Mouse (Mus musculus) natural killer cell, adult 2 months (primary cell): ENCODE measurements around the gene Faap24.

ENCODE experiments used
- DNase-seq, 2 experiments: peaks; one replicate each; pipeline ENCODE4 v3.0.0; 2022; ENCODE audit warnings: low spot score in 2 of 2

Gene Faap24

DNA sequence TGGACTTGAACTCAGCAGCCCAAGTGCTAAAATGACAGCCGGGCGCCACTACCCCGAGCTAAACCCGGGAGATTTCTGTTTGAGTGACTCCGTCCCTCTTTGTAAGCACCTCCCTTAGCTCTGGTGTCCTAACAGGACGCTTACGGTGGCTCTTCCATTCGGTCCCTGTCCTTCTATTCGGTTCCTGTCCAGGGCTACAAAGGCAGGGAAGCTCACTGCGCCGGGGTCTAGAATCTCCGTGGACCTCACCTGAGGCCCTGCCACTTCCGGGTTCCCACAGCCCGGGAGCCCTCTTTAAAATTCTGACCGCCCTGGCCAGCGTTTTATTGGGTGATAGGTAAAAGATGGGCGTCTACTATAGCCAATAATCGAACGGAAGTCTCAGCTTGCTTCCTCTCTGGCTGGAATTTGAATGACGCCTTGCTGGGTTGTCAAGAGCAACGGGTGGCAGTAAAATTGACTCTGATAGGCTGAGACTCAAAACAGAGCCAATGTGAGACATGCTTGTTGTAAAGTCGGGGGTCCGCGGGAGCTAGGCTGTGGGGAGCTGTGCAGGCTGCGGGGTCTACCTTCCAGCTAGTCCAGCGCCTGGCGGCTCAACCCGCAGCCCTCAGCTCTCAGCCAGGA lies at the start of gene Faap24, which contains the start of gene Cep89:
Faap24 (minus strand) TSS at position 295 of the 627 bp plus-strand sequence.
Cep89 (plus strand) TSS at position 494 of the 627 bp plus-strand sequence.
- DNase-seq, result peak; percentile 97 to 98

DNA sequence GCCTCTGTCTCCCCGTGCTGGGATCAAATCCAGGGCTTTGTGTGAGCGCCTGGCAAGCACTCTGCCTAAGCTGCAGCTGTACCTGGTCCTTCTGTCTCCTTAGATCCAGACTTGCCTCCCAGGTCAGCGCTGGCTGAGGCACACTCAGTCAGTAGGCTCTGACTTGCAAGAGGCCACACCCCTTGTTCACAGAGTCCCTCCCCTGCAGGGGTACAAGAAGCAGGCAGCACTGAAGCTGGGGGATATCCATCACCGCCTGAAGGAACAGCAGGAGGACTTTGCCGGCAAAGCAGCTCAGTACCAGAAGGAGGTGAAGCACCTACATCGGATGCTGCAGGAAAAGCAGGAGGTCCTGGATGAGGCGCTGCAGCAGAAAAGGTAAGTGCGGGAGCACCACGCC lies 38.6 kb upstream of the Faap24 start:
- DNase-seq, result no peak

DNA sequence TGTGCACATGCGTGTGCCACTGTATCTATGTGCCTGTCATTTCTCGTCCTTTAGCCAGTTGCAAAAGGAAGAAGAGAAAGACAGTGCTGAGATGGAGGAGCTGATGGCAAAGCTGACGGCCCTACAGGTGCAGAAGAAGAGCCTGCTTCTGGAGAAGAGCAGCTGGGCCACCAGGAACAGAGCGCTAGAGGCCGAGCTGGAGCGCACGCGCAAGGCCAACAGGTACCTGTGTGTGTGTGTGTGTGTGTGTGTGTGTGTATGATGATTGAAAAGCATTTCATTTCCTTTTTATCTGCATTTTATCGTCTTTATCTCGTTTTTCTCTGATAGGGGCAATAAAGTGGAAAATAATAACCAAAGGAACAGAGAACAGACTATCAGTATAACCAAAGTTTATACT lies 31.5 kb upstream of the Faap24 start:
- DNase-seq, result no peak

DNA sequence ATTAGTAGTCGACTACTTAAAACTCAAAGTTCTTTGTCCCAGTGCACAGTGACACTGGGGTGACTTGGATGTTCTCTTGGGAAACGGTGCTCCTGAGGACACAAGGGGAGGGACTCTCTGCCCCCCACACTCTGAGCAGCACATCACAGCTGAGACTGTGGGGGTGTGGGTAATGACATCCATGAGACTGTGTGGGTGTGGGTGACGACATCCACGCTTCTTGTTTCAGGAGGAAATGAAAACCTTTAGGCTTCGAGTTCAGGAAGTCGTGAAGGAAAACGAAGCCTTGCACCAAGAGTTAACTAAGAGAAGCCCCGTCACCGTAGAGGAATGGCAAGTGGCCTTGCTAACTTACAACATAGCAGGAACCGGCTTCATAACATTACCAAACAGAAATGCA lies 26.4 kb upstream of the Faap24 start:
- DNase-seq, result no peak

DNA sequence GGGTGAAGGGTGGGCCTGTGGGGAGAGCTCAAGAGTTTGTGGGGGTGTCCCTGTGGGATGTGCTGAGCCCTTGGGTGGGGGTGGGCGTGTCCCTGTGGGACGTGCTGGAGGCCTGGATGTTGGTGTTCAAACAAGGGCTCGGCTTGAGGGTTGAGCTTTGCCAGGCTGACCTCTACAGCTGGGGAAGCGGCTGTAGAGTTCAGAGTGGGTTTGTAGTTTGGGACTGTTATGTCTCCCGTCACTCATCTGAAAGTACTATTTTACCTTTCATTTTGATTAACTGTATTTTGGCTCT lies 20.0 kb upstream of the Faap24 start:
- DNase-seq, result no peak

DNA sequence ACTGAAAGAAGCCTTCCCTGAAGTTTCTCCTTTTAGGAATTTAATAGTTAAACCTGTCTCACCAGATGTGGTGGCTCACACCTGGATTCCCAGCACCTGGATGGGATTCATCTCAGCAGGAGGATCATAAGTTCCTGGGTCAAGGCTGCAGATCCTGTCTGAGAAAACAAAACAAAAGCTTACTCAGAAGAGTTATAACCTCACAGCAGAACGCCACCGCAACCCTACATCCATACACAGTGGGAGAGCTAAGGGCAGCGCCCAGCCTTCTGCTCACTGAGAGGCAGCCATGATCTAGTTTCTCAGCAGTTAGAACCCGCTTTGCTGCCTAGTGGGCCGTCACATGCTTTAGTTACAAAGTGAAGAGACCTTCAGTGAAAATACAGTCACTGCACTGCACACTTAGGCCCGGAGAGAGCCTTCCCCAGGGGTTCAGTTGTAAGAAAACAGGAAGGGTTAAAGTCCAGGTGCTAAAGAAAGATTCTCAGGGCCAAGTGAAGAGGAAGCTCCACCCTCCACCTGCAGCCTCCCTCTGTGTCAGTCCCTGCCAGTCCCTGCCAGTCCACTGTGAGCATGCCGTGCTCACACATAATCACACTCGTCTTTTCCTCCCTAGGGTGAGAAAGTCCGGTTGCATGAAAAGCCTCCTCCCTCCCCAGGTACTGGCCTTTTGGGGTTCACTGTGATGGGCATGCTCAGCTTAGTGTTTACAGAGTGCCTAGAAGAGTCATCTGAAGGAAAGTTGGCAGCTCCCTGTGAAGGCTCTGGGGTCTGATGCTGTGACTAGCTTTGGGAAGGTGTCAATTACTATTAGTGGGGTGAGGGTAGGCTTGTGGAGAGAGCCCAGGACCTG lies 19.4 kb upstream of the Faap24 start:
- DNase-seq, result no peak

DNA sequence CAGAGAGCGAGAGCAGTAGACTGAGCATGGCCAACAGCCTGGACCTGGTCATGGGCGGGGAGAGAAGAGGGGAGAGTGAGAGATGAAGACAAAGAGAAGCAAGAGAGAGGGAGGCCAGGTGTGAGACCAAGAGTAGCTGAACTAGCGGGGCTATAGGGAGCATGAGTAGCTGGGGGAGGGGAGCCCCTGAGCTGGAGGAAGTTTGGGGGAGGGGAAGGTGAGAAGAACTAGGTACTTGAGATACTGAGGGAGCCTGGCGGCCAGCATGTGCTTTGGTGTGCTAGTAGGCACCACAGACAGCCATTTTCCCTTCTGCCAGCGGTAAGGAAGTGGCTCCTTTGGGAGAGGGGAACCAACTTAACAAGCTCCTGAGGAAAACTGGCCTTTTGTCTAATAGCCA lies 18.6 kb upstream of the Faap24 start:
- no peak for DNase-seq

DNA sequence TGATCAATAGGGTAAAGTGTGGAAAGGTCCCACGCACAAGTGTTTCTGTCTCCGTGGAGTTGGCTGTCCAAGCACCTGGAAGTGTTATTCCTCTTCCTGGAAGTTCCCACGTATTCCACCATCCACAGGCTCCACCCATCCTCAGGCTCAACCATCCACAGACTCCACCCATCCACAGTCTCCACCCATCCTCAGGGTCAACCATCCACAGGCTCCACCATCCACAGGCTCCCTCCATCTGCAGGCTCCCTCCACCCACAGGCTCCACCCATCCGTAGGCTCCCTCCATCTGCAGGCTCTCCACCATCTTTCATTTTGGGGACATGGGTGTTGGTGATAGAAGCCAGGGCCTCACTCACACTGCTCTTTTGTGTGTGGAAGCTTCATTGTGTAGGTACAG lies 4.5 kb upstream of the Faap24 start:
- DNase-seq, result no peak

DNA sequence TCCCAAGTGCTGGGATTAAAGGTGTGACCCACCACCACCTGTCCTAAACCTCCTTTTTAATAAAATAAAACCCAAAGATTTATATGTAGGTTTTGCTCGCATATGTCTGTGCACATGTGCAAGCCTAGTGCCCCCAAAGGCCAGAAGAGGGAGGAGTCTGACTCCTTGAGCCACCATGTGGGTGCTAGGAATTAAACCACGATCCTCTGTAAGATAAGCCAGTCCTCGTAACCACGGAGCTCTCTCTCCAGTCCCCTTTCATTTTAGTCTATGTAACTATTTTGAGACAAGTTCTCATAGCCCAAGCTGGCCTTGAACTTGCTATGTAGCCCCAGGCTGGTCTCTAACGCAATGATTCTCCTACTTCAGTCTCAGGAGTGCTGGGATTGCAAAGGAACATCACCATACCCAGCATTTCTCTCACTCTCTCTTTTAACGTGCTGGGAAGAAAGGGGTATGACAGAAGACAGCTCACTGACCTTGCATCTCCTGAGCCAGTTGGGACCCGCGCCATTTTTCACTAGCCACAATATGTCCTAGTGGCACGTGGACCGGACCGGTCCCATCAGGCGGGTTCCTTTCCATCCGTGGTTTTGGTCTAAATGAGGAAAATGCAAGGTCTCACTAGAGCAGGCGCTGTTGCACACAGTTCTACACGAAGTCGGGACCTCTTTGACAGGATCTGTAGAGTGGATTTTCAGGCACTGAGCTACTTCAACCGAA lies 741 bp downstream of the Faap24 start:
- peak in 1 of 2 experiments; percentile 13 for DNase-seq

DNA sequence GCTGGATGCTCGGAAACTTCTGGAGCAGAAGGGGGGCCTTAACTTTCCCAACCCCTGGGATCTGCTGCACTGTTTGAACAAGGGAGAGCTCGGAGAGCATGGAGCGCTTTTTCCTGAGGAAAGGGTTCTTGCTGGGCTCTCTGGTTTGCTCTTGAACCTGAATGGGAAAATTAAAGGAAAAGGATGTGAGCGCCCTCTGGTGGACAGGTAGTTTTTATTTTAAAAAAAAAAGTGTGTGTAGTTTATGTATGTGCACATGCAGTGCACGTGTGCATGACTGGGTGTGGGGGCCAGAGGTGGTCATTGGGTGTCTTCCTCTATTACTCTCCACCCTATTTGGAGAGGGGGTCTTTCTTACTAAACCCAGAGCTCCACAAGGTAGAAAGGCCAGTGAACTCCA lies 3.7 kb downstream of the Faap24 start:
- DNase-seq, result no peak

DNA sequence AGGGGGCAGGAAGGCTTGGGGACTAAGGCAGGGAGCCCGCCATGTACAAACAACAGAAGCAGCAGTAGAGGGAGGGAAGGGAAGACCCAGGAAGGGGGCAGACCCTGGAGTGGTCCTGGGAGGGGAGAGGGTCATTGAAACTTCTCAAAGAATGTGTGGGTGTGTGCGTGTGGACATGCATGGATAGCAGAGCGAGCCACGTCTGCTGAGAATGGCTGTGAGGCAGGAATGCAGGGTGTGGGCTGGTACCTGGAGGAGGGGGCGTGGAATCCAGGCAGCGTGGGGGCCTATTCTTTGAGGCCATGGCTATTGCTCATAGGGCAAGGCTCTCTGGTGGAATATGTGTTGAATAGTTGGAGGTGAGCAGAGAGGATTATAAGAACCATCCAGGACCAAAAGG lies 7.9 kb downstream of the Faap24 start:
- DNase-seq, result no peak

DNA sequence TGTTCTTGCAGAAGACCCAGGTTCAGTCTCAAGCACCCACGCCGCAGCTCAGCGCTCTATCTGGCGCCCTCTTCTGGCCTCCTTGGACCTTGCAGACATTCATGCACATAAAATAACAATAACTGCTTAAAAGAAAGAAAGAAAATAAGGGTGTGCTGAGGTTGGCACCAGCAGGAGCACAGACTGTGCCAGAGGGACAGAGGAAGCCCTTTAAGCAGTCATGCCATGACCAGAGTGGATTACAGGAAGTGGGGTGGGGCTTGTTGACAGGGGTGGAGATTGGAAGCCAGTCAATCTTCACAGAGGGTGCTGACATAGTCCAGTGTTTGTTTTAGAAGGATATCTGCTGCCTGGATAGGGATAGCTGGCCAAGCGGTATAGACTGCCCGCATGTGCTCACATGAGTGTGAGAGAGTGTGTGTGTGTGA lies 10.1 kb downstream of the Faap24 start:
- DNase-seq, result peak in 1 of 2 experiments; percentile 13

DNA sequence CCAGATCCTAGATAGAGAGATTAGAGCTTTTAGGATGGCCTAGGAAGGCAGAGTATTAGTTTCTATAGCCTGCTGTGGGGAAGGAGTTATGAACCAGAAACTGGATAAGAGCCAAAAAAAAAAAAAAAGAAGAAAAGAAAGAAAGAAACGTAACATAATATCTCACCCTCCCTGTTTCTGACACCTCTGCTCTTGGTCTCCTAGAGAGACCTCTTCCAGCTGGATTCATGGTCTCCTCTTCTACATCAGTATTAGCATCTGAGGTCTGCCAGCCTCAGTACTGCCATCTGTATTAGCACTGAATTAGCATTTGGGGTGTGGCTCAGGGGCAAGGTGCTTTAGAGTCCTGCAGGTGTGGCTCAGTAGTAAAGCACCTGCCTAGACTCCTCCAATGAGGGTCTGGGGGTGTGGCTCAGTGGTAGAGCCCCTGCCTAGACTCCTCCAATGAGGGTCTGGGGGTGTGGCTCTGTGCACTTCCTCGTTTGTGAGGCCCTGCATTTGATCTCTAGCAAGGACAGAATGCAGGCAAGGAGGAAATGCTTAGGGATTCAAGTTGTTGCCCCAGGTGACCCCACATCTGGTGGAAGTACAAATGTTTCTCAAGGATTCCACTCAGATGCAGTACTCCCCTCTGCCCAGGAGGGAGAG lies 13.8 kb downstream of the Faap24 start:
- DNase-seq, result no peak

DNA sequence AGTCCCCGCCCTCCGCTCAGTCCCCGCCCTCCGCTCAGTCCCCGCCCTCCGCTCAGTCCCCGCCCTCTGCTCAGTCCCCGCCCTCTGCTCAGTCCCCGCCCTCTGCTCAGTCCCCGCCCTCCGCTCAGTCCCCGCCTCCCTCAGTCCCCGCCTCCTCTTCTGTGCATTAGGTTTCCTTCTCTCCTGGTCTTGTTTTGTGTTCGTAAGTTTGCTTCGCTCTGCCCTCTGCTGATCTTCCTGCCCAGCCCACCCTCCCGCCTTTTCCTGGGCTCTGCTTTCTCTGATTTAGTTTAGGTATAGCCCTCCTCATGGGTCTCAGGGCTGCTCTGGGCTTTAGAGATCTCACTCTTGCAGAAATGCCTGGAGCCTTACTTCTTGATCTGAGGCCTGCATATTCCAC lies 14.8 kb downstream of the Faap24 start:
- DNase-seq, result no peak

DNA sequence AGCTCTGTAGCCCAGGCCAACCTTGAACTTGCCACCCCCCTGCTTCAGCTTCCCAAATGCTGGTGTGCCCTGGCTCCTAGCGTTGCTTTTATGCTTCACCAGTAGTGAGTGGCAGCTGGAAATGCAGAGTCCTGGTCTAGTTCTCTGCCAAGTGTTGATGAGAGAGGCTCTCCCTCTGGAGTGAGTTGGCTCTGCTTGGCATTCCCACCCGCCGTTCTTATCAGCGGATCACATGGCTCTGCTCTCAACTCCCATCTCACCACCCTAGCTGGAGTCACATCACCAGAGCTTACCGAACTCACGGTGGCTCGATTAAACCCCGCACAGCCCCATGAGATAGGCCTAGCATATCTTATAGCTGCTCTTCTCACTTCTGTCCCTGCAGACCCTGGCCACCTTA lies 16.3 kb downstream of the Faap24 start:
- DNase-seq, result no peak

DNA sequence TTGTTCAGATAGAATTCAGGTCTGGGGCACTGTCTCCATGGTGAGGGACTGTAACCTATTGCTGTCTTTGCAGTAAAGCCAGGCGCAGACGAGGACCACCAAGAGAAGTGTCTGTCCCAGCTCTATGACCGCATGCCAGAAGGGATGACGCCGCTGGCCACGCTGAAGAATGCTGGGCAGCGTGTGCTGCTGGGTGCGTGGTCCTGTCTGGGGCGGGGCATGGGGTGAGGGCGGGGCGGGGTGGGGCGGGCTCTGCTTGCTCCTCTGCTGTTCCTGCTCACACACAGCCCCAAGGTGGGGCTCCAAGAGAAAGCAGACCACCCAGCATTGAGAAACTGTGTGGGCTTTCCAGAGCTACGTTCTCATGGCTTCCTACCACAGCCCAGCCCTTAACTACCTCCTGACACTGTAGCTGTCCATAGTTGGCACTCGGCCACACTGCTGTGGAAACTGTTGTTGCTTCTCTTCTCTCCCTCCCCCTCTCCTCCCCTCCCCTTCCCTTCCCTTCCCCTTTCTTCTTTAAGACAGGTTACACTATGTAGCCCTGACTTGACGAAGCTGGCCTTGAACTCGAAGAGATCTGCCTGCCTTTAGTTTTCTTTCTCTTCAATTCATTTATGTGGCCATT lies 17.0 kb downstream of the Faap24 start:
- DNase-seq, result no peak

DNA sequence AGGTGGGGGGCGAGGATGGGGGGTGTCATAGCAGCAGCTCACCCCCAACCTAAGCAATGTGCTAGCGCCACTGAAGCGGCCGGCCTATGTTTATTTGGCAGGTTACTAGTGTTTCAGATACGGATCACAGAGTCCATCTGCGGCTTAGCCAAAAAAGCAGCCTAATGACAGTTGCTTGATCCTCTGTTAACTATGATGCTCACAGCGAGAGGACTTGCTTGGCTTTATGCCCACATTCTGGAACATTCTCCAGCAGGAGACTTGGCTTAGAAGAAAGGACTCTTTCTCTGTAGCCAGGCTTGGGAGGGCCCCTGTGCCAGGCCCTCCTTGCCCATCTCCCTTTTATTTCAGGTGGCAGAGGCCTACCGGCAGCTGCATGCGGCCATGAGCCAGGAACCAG lies 20.0 kb downstream of the Faap24 start:
- DNase-seq, result no peak

DNA sequence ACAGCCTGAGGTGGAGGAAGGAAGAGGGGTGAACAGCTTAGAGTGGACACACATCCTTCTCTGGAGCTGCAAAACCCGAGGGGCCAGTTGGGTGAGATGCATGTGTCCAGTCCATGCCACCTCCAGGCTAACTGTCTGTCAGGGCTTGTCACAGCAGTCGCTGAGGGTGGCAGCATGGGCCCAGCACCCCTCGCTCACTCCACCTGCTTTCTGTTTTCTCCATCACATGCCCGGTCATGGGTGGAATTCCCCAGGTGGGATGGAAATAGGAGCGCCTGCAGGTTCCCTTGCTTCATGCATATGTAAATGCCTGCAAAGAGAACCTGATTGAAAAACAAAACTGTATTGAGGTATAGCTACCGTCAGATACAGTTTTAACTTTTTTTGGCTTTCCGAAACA lies 22.4 kb downstream of the Faap24 start:
- no peak for DNase-seq

DNA sequence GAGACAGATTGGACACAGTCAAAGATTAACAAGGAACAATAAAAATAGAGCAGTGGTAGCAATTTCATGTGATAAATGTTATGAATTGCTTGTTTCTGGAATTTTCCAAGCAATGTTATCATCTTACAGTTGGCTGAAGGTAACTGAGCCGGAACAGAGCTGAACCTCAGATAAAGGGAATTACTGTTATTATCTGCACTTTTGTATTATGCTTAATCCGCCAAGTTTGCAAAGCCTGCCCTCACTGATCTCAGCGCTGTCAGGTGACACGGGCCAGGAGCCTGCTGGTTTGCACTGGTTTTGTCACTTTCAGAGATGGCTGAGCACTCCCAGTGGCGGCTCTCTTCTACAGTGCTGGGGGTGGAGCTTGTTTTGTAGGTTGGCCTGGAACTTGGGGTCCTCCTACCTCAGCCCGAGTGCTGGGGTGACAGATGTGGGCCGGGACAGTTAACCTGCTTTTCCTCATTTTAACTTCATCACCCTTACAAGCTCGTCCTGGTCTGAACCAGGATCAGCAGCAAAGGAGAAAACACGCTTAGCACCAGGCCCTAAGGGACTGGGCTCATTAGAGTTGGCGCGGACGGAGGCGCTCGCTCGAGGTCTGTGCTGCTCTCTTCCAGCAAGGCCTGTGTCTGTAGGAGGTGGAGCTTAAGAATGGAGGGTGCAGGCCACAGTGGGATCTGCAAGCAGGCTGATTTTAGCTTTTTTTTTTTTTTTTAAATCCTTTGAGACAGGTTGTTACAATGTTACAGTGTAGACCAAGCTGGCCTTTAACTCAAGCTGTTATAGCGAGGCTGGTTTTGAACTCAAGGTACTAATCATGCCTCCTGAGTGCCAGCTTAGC lies 23.3 kb downstream of the Faap24 start:
- DNase-seq, result no peak

DNA sequence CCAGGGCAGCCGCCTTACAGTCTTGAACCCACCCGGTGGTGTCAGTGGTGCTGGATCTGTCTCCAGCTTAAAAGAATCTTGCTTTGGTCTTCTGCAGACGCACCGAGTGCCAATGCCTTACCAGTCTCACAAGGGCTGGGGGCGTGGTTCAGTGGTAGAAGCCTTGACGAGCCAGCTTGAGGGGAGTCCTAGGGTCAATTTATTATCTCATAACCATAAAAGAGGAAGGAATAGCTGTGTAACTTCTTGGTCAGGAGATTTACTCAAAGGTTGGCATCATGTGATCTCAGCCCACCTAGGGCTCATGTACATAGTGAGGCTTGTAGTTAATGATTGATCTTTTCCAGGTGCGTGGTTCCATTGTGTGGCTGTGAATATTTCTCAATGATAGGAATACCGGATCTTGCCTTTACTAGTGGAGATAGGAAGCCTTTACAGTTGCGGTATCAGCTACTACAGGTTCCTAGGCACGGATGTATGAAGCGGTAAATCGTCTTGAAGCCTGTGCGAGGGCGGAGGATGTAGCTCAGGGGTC lies 24.1 kb downstream of the Faap24 start:
- DNase-seq, result no peak

DNA sequence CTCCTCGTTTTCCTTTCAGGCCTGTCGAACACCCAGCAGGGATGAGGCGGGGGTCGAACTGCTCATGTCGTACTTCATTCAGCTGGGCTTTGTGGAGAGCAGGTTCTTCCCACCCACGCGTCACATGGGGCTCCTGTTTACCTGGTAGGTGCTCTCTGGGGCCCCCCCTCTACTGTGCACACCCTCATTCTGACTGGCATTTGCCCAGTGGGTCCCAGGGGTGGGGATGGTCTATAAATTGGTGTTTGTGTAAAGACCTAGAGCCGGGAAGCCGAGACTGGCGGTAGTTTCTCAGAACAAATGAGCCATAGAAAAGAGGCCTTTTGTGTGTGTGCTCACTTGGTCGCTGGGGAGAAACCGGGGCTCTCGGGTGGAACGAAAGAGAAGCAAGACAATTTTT lies 25.5 kb downstream of the Faap24 start:
- DNase-seq, result no peak
